Mouse (Mus musculus) mouse embryonic stem cell (cell line): ENCODE data around the gene Defa30.
"Not testable (repeated sequence)": the region's sequence is repeated elsewhere in the genome, so short reads cannot be mapped to it uniquely, and the experiment has no call there.

Experiments used
- in situ Hi-C, 2 experiments: fragments of 300-500 bp; cut with MboI; formaldehyde crosslinking; loops; 1 replicate in 1 of 2; 3 replicates in 1 of 2; pipeline ENCODE4 v1.14.3; 2019 to 2020; ENCODE audit warnings: low sequenced_read_pairs in 2 of 2, low pct_unique_long_range_greater_than_20kb in 1 of 2, mixed read lengths in 1 of 2; ENCODE audit not compliant: unreplicated experiment in 1 of 2

Defa30 gene

GRCm38 (mm10) chr8:21134342-21134741 is at the start of gene Defa30:
Gene Defa30, plus strand, starts transcription at chr8:21134642.
- in situ Hi-C loops = not testable (repeated sequence)

- in situ Hi-C loops = no loop called here
These were observed 41.3 kb upstream of the Defa30 start for GRCm38 (mm10) chr8:21093106-21093505.

- in situ Hi-C loops = not testable (repeated sequence)
These were observed 38.5 kb upstream of the Defa30 start, which contains the start of gene Gm14851 for GRCm38 (mm10) chr8:21095950-21096349. Gene Gm14851, minus strand, starts transcription at chr8:21096050.

- in situ Hi-C loops = not testable (repeated sequence)
These were observed 27.5 kb downstream of the Defa30 start, which contains the start of gene Defa22 for GRCm38 (mm10) chr8:21161977-21162376. Gene Defa22, plus strand, starts transcription at chr8:21162277.
